Mouse (Mus musculus) embryonic facial prominence, embryonic 15.5 days (tissue): ENCODE measurements at regions not wholly inside any gene's neighbourhood (a gene's known extent, or its start where the extent isn't known, plus 50 kb on each side); places are given as distances from the start of the nearest gene placed in this dataset.

ENCODE experiments used
- ATAC-seq: fragments of 200-750 bp; cut with Nextera tagmentation; 2 replicates; pipeline ENCODE4 v1.8.0; 2017; ENCODE audit warnings: low read depth, moderate TSS enrichment; ENCODE audit not compliant: insufficient number of reproducible peaks, low FRiP score, low TSS enrichment
- H3K27ac ChIP-seq: fragments of 300-500 bp; sonication (generic); replicated peaks from 2 replicates; pipeline ENCODE4 v1.5.1; 2015; ENCODE audit warnings: mild to moderate bottlenecking, inconsistent platforms
- H3K27me3 ChIP-seq: fragments of 300-500 bp; sonication (generic); 2 replicates; pipeline ENCODE4 v1.6.1; 2015; ENCODE audit warnings: inconsistent platforms
- H3K36me3 ChIP-seq: fragments of 300-500 bp; sonication (generic); 2 replicates; pipeline ENCODE4 v1.6.1; 2015; ENCODE audit warnings: mild to moderate bottlenecking, inconsistent platforms
- H3K4me1 ChIP-seq: fragments of 300-500 bp; sonication (generic); 2 replicates; pipeline ENCODE4 v1.6.1; 2015; ENCODE audit warnings: inconsistent platforms
- H3K4me2 ChIP-seq: fragments of 300-500 bp; sonication (generic); replicated peaks from 2 replicates; pipeline ENCODE4 v1.6.1; 2015; ENCODE audit warnings: mild to moderate bottlenecking, inconsistent platforms
- H3K4me3 ChIP-seq: fragments of 300-500 bp; sonication (generic); replicated peaks from 2 replicates; pipeline ENCODE4 v1.5.1; 2015; ENCODE audit warnings: mild to moderate bottlenecking, inconsistent platforms
- H3K9ac ChIP-seq: fragments of 300-500 bp; sonication (generic); 2 replicates; pipeline ENCODE4 v1.6.1; 2015; ENCODE audit warnings: inconsistent platforms
- H3K9me3 ChIP-seq: fragments of 300-500 bp; sonication (generic); replicated peaks from 2 replicates; pipeline ENCODE4 v1.6.1; 2016; ENCODE audit warnings: inconsistent platforms
- WGBS: fragments of 180-500 bp; shearing (Covaris S2); methylation state at CpG from one replicate; pipeline ENCODE4 v1.1.7; 2015; 5-methylcytosine and 5-hydroxymethylcytosine counted together

- 50% methylated on average over 3 of the region's 3 CpGs for WGBS
Measured at GRCm38 (mm10) chr5:64517835-64518234, 285.4 kb upstream of the Klf3 start.

GRCm38 (mm10) chr5:64519036-64519435 lies 284.2 kb upstream of the Klf3 start:
- 79% methylated on average over 7 of the region's 7 CpGs for WGBS
- Histone ChIP-seq H3K9me3 (no peaks in the 10 kb centered on the region), H3K27ac (no peak overlapping the region), H3K9ac (no peak overlapping the region), H3K4me2 (no peak overlapping the region), H3K4me3 (no peak overlapping the region), H3K36me3 (no peaks in the 10 kb centered on the region), H3K4me1 (peaks cover 19% of the 10 kb centered on the region), H3K27me3 (no peaks in the 10 kb centered on the region)
- no peak for ATAC-seq

More at GRCm38 (mm10) chr5:64517835-64518234, 285.4 kb upstream of the Klf3 start:
- no peaks in the 10 kb centered on the region for H3K27me3 ChIP-seq
- no peaks in the 10 kb centered on the region for H3K9me3 ChIP-seq
- H3K4me2 ChIP-seq = no peak overlapping the region
- H3K27ac ChIP-seq = no peak overlapping the region
- H3K36me3 ChIP-seq = no peaks in the 10 kb centered on the region
- no peak overlapping the region for H3K4me3 ChIP-seq
- no peak for ATAC-seq
- H3K9ac ChIP-seq = no peak overlapping the region
- H3K4me1 ChIP-seq = peaks cover 19% of the 10 kb centered on the region

- Histone ChIP-seq H3K4me1 (peaks cover 19% of the 10 kb centered on the region), H3K36me3 (no peaks in the 10 kb centered on the region), H3K9me3 (no peaks in the 10 kb centered on the region), H3K27me3 (no peaks in the 10 kb centered on the region), H3K4me3 (no peak overlapping the region), H3K4me2 (no peak overlapping the region), H3K27ac (no peak overlapping the region), H3K9ac (no peak overlapping the region)
- ATAC-seq = no peak
- WGBS = 87% methylated on average over 12 of the region's 12 CpGs
Measured at GRCm38 (mm10) chr5:64519731-64520130, 283.5 kb upstream of the Klf3 start.

- Histone ChIP-seq H3K27me3 (no peaks in the 10 kb centered on the region), H3K4me3 (no peak overlapping the region), H3K4me1 (peaks cover 19% of the 10 kb centered on the region), H3K9me3 (no peaks in the 10 kb centered on the region), H3K36me3 (no peaks in the 10 kb centered on the region), H3K9ac (no peak overlapping the region), H3K27ac (peak overlapping the region; percentile 51; the same call in 1 of the 2 replicates), H3K4me2 (no peak overlapping the region)
- 45% methylated on average over 6 of the region's 6 CpGs for WGBS
- ATAC-seq = no peak
Measured at GRCm38 (mm10) chr5:64521401-64521800, 281.8 kb upstream of the Klf3 start.

GRCm38 (mm10) chr5:64521969-64522368 lies 281.2 kb upstream of the Klf3 start:
- Histone ChIP-seq H3K27ac (0 out of 2 replicates have a peak overlapping the region, but pooled peaks have one; percentile 3), H3K4me2 (no peak overlapping the region), H3K36me3 (no peaks in the 10 kb centered on the region), H3K9ac (no peak overlapping the region), H3K4me1 (peaks cover 19% of the 10 kb centered on the region), H3K4me3 (no peak overlapping the region), H3K9me3 (no peaks in the 10 kb centered on the region), H3K27me3 (no peaks in the 10 kb centered on the region)
- ATAC-seq = no peak
- 11% methylated on average over 5 of the region's 5 CpGs for WGBS

GRCm38 (mm10) chr5:64526521-64526920 lies 276.7 kb upstream of the Klf3 start:
- Histone ChIP-seq H3K36me3 (no peaks in the 10 kb centered on the region), H3K9me3 (no peaks in the 10 kb centered on the region), H3K27ac (no peak overlapping the region), H3K4me1 (peaks cover 10% of the 10 kb centered on the region), H3K27me3 (no peaks in the 10 kb centered on the region), H3K9ac (no peak overlapping the region), H3K4me3 (no peak overlapping the region), H3K4me2 (no peak overlapping the region)
- 88% methylated on average over 3 of the region's 3 CpGs for WGBS
- no peak for ATAC-seq

GRCm38 (mm10) chr5:64527962-64528361 lies 275.2 kb upstream of the Klf3 start:
- Histone ChIP-seq H3K27me3 (no peaks in the 10 kb centered on the region), H3K9ac (no peak overlapping the region), H3K36me3 (no peaks in the 10 kb centered on the region), H3K4me3 (no peak overlapping the region), H3K4me2 (no peak overlapping the region), H3K27ac (no peak overlapping the region), H3K9me3 (no peaks in the 10 kb centered on the region), H3K4me1 (no peaks in the 10 kb centered on the region)
- WGBS = 64% methylated on average over 3 of the region's 3 CpGs
- ATAC-seq = no peak

GRCm38 (mm10) chr5:64534371-64534770 lies 268.8 kb upstream of the Klf3 start:
- Histone ChIP-seq H3K27ac (no peak overlapping the region), H3K36me3 (no peaks in the 10 kb centered on the region), H3K4me2 (no peak overlapping the region), H3K27me3 (no peaks in the 10 kb centered on the region), H3K9ac (no peak overlapping the region), H3K4me1 (peaks cover 10% of the 10 kb centered on the region; the same call in 1 of the 2 replicates), H3K4me3 (no peak overlapping the region), H3K9me3 (no peaks in the 10 kb centered on the region)
- ATAC-seq = no peak
- WGBS = 85% methylated on average over 4 of the region's 4 CpGs

- no peak overlapping the region for H3K4me3 ChIP-seq
- H3K36me3 ChIP-seq = no peaks in the 10 kb centered on the region
- H3K27ac ChIP-seq = no peak overlapping the region
- H3K4me2 ChIP-seq = no peak overlapping the region
- 89% methylated on average over 6 of the region's 6 CpGs for WGBS
- no peaks in the 10 kb centered on the region for H3K27me3 ChIP-seq
- no peak for ATAC-seq
- no peak overlapping the region for H3K9ac ChIP-seq
- peaks cover 10% of the 10 kb centered on the region; the same call in 1 of the 2 replicates for H3K4me1 ChIP-seq
- H3K9me3 ChIP-seq = no peaks in the 10 kb centered on the region
Measured at GRCm38 (mm10) chr5:64534947-64535346, 268.2 kb upstream of the Klf3 start.

- H3K27me3 ChIP-seq = no peaks in the 10 kb centered on the region
- no peaks in the 10 kb centered on the region for H3K36me3 ChIP-seq
- H3K27ac ChIP-seq = no peak overlapping the region
- ATAC-seq = no peak
- no peaks in the 10 kb centered on the region for H3K9me3 ChIP-seq
- no peak overlapping the region for H3K4me3 ChIP-seq
- H3K4me1 ChIP-seq = peaks cover 10% of the 10 kb centered on the region; the same call in 1 of the 2 replicates
- 78% methylated on average over 4 of the region's 4 CpGs for WGBS
- no peak overlapping the region for H3K4me2 ChIP-seq
- H3K9ac ChIP-seq = no peak overlapping the region
Measured at GRCm38 (mm10) chr5:64535546-64535945, 267.6 kb upstream of the Klf3 start.

GRCm38 (mm10) chr5:64536393-64537112 lies 266.6 kb upstream of the Klf3 start:
- Histone ChIP-seq H3K9me3 (no peaks in the 10 kb centered on the region), H3K27ac (peak overlapping the region; percentile 55; the same call in 1 of the 2 replicates), H3K27me3 (no peaks in the 10 kb centered on the region), H3K4me1 (peaks cover 10% of the 10 kb centered on the region; the same call in 1 of the 2 replicates), H3K9ac (no peak overlapping the region), H3K4me3 (no peak overlapping the region), H3K36me3 (no peaks in the 10 kb centered on the region), H3K4me2 (no peak overlapping the region; the same call in 1 of the 2 replicates)
- ATAC-seq = no peak
- 42% methylated on average over 20 of the region's 20 CpGs for WGBS
